Mouse (Mus musculus): ENCODE results near the gene Cavin2. TPM values are rescaled to one million over a fixed set of nuclear protein-coding genes. Genes with fewer than 3 reads are reported as not detected.

The Cavin2 gene
- polyA plus RNA-seq, 1 experiment from 2014 or later: 1.8 TPM

- H3K4me1 ChIP-seq (replicated peaks; ENCODE audit: control insufficient read depth, insufficient read depth, low read length): no peaks in the 10 kb centered on the region
- H3K27me3 ChIP-seq (ENCODE audit: control insufficient read depth, insufficient read depth, low read length): no peaks in the 10 kb centered on the region
- ATAC-seq (replicated peaks; ENCODE audit: low FRiP score) (no peak), DNase-seq (ENCODE audit: low spot score) (no peak)
- H3K9me3 ChIP-seq (ENCODE audit: control insufficient read depth, low read length): no peaks in the 10 kb centered on the region
- H3K27ac ChIP-seq (ENCODE audit: low read depth, low read length): no peak overlapping the region
- no peak overlapping the region for H3K9ac ChIP-seq (ENCODE audit: low read length)
- H3K4me3 ChIP-seq (ENCODE audit: low read depth, low read length): no peak overlapping the region
- 79% methylated on average over 4 of the region's 4 CpGs for WGBS
- no peak overlapping the region for H3K4me2 ChIP-seq (ENCODE audit: low read depth, low read length, severe bottlenecking)
- no peaks in the 10 kb centered on the region for H3K36me3 ChIP-seq (ENCODE audit: control insufficient read depth, insufficient read depth, low read length)
Measured at GRCm38 (mm10) chr1:51290634-51291033, 1.7 kb downstream of the Cavin2 start.

GRCm38 (mm10) chr1:51292348-51292747, 3.4 kb downstream of the Cavin2 start:
- 96% methylated on average over 4 of the region's 4 CpGs for WGBS
- Histone ChIP-seq H3K36me3 (ENCODE audit: control insufficient read depth, insufficient read depth, low read length) (no peaks in the 10 kb centered on the region), H3K27ac (ENCODE audit: low read depth, low read length) (no peak overlapping the region), H3K9me3 (ENCODE audit: control insufficient read depth, low read length) (no peaks in the 10 kb centered on the region), H3K9ac (ENCODE audit: low read length) (no peak overlapping the region), H3K4me2 (ENCODE audit: low read depth, low read length, severe bottlenecking) (no peak overlapping the region), H3K4me1 (replicated peaks; ENCODE audit: control insufficient read depth, insufficient read depth, low read length) (no peaks in the 10 kb centered on the region), H3K4me3 (ENCODE audit: low read depth, low read length) (no peak overlapping the region), H3K27me3 (ENCODE audit: control insufficient read depth, insufficient read depth, low read length) (no peaks in the 10 kb centered on the region)
- ATAC-seq (replicated peaks; ENCODE audit: low FRiP score) (no peak), DNase-seq (ENCODE audit: low spot score) (no peak)

GRCm38 (mm10) chr1:51300295-51300930, 11.5 kb downstream of the Cavin2 start:
- Histone ChIP-seq H3K9me3 (ENCODE audit: control insufficient read depth, low read length) (no peaks in the 10 kb centered on the region), H3K9ac (ENCODE audit: low read length) (no peak overlapping the region), H3K27me3 (ENCODE audit: control insufficient read depth, insufficient read depth, low read length) (no peaks in the 10 kb centered on the region), H3K36me3 (ENCODE audit: control insufficient read depth, insufficient read depth, low read length) (no peaks in the 10 kb centered on the region), H3K4me1 (replicated peaks; ENCODE audit: control insufficient read depth, insufficient read depth, low read length) (no peaks in the 10 kb centered on the region), H3K27ac (ENCODE audit: low read depth, low read length) (no peak overlapping the region), H3K4me3 (ENCODE audit: low read depth, low read length) (no peak overlapping the region), H3K4me2 (ENCODE audit: low read depth, low read length, severe bottlenecking) (no peak overlapping the region)
- ATAC-seq (replicated peaks; ENCODE audit: low FRiP score) (no peak), DNase-seq (ENCODE audit: low spot score) (no peak)
- 91% methylated on average over 11 of the region's 11 CpGs for WGBS

GRCm38 (mm10) chr1:51307056-51307455, 18.1 kb downstream of the Cavin2 start:
- H3K9ac ChIP-seq (ENCODE audit: low read length): no peak overlapping the region
- no peak overlapping the region for H3K4me2 ChIP-seq (ENCODE audit: low read depth, low read length, severe bottlenecking)
- 83% methylated on average over 3 of the region's 3 CpGs for WGBS
- H3K36me3 ChIP-seq (ENCODE audit: control insufficient read depth, insufficient read depth, low read length): no peaks in the 10 kb centered on the region
- H3K4me1 ChIP-seq (replicated peaks; ENCODE audit: control insufficient read depth, insufficient read depth, low read length): no peaks in the 10 kb centered on the region
- H3K9me3 ChIP-seq (ENCODE audit: control insufficient read depth, low read length): no peaks in the 10 kb centered on the region
- H3K27me3 ChIP-seq (ENCODE audit: control insufficient read depth, insufficient read depth, low read length): no peaks in the 10 kb centered on the region
- ATAC-seq (replicated peaks; ENCODE audit: low FRiP score) (no peak), DNase-seq (ENCODE audit: low spot score) (no peak)
- no peak overlapping the region for H3K4me3 ChIP-seq (ENCODE audit: low read depth, low read length)
- H3K27ac ChIP-seq (ENCODE audit: low read depth, low read length): no peak overlapping the region

- Histone ChIP-seq H3K4me3 (ENCODE audit: low read depth, low read length) (no peak overlapping the region), H3K4me1 (replicated peaks; ENCODE audit: control insufficient read depth, insufficient read depth, low read length) (no peaks in the 10 kb centered on the region), H3K4me2 (ENCODE audit: low read depth, low read length, severe bottlenecking) (no peak overlapping the region), H3K27me3 (ENCODE audit: control insufficient read depth, insufficient read depth, low read length) (no peaks in the 10 kb centered on the region), H3K36me3 (ENCODE audit: control insufficient read depth, insufficient read depth, low read length) (no peaks in the 10 kb centered on the region), H3K9ac (ENCODE audit: low read length) (no peak overlapping the region), H3K9me3 (ENCODE audit: control insufficient read depth, low read length) (no peaks in the 10 kb centered on the region), H3K27ac (ENCODE audit: low read depth, low read length) (no peak overlapping the region)
- ATAC-seq (replicated peaks; ENCODE audit: low FRiP score) (no peak), DNase-seq (ENCODE audit: low spot score) (no peak)
- WGBS: 44% methylated on average over 2 of the region's 2 CpGs
Measured at GRCm38 (mm10) chr1:51315476-51315875, 26.6 kb downstream of the Cavin2 start.

- Histone ChIP-seq H3K9ac (ENCODE audit: low read length) (no peak overlapping the region), H3K27ac (ENCODE audit: low read depth, low read length) (no peak overlapping the region), H3K4me1 (replicated peaks; ENCODE audit: control insufficient read depth, insufficient read depth, low read length) (no peaks in the 10 kb centered on the region), H3K4me3 (ENCODE audit: low read depth, low read length) (no peak overlapping the region), H3K27me3 (ENCODE audit: control insufficient read depth, insufficient read depth, low read length) (no peaks in the 10 kb centered on the region), H3K9me3 (ENCODE audit: control insufficient read depth, low read length) (no peaks in the 10 kb centered on the region), H3K36me3 (ENCODE audit: control insufficient read depth, insufficient read depth, low read length) (no peaks in the 10 kb centered on the region), H3K4me2 (ENCODE audit: low read depth, low read length, severe bottlenecking) (no peak overlapping the region)
- no peak for ATAC-seq (replicated peaks; ENCODE audit: low FRiP score)
- no peak for DNase-seq (ENCODE audit: low spot score)
- 79% methylated on average over 6 of the region's 6 CpGs for WGBS
Measured at GRCm38 (mm10) chr1:51323506-51323905, 34.6 kb downstream of the Cavin2 start.

GRCm38 (mm10) chr1:51328541-51328940, 39.6 kb downstream of the Cavin2 start:
- 82% methylated on average over 1 of the region's 1 CpGs for WGBS
- Histone ChIP-seq H3K4me1 (replicated peaks; ENCODE audit: control insufficient read depth, insufficient read depth, low read length) (no peaks in the 10 kb centered on the region), H3K4me2 (ENCODE audit: low read depth, low read length, severe bottlenecking) (no peak overlapping the region), H3K27ac (ENCODE audit: low read depth, low read length) (no peak overlapping the region), H3K9me3 (ENCODE audit: control insufficient read depth, low read length) (no peaks in the 10 kb centered on the region), H3K27me3 (ENCODE audit: control insufficient read depth, insufficient read depth, low read length) (no peaks in the 10 kb centered on the region), H3K4me3 (ENCODE audit: low read depth, low read length) (no peak overlapping the region), H3K36me3 (ENCODE audit: control insufficient read depth, insufficient read depth, low read length) (no peaks in the 10 kb centered on the region), H3K9ac (ENCODE audit: low read length) (no peak overlapping the region)
- DNase-seq (ENCODE audit: low spot score) (no peak), ATAC-seq (replicated peaks; ENCODE audit: low FRiP score) (no peak)

- H3K9ac ChIP-seq (ENCODE audit: low read length): no peak overlapping the region; the same call in 1 of the 2 replicates
- H3K4me3 ChIP-seq (ENCODE audit: low read depth, low read length): no peak overlapping the region
- WGBS: 56% methylated on average over 6 of the region's 6 CpGs
- no peak overlapping the region for H3K4me2 ChIP-seq (ENCODE audit: low read depth, low read length, severe bottlenecking)
- no peaks in the 10 kb centered on the region for H3K36me3 ChIP-seq (ENCODE audit: control insufficient read depth, insufficient read depth, low read length)
- no peaks in the 10 kb centered on the region for H3K9me3 ChIP-seq (ENCODE audit: control insufficient read depth, low read length)
- DNase-seq (ENCODE audit: low spot score) (no peak), ATAC-seq (replicated peaks; ENCODE audit: low FRiP score) (no peak)
- no peaks in the 10 kb centered on the region for H3K4me1 ChIP-seq (replicated peaks; ENCODE audit: control insufficient read depth, insufficient read depth, low read length)
- H3K27ac ChIP-seq (ENCODE audit: low read depth, low read length): no peak overlapping the region
- no peaks in the 10 kb centered on the region for H3K27me3 ChIP-seq (ENCODE audit: control insufficient read depth, insufficient read depth, low read length)
Measured at GRCm38 (mm10) chr1:51332986-51333385, 44.1 kb downstream of the Cavin2 start.

GRCm38 (mm10) chr1:51333557-51334285, 44.8 kb downstream of the Cavin2 start:
- Histone ChIP-seq H3K27me3 (ENCODE audit: control insufficient read depth, insufficient read depth, low read length) (no peaks in the 10 kb centered on the region), H3K9me3 (ENCODE audit: control insufficient read depth, low read length) (no peaks in the 10 kb centered on the region), H3K27ac (ENCODE audit: low read depth, low read length) (no peak overlapping the region), H3K4me3 (ENCODE audit: low read depth, low read length) (peak overlapping the region; percentile 20; the same call in 1 of the 2 replicates), H3K4me2 (ENCODE audit: low read depth, low read length, severe bottlenecking) (peak overlapping the region; percentile 45), H3K36me3 (ENCODE audit: control insufficient read depth, insufficient read depth, low read length) (no peaks in the 10 kb centered on the region), H3K4me1 (replicated peaks; ENCODE audit: control insufficient read depth, insufficient read depth, low read length) (no peaks in the 10 kb centered on the region), H3K9ac (ENCODE audit: low read length) (peak overlapping the region; percentile 43)
- 30% methylated on average over 18 of the region's 18 CpGs for WGBS
- ATAC-seq (replicated peaks; ENCODE audit: low FRiP score) (peak; percentile 90), DNase-seq (ENCODE audit: low spot score) (peak; percentile 89)
